Mouse (Mus musculus): Measurements from ENCODE around the gene Ostm1.

DNA sequence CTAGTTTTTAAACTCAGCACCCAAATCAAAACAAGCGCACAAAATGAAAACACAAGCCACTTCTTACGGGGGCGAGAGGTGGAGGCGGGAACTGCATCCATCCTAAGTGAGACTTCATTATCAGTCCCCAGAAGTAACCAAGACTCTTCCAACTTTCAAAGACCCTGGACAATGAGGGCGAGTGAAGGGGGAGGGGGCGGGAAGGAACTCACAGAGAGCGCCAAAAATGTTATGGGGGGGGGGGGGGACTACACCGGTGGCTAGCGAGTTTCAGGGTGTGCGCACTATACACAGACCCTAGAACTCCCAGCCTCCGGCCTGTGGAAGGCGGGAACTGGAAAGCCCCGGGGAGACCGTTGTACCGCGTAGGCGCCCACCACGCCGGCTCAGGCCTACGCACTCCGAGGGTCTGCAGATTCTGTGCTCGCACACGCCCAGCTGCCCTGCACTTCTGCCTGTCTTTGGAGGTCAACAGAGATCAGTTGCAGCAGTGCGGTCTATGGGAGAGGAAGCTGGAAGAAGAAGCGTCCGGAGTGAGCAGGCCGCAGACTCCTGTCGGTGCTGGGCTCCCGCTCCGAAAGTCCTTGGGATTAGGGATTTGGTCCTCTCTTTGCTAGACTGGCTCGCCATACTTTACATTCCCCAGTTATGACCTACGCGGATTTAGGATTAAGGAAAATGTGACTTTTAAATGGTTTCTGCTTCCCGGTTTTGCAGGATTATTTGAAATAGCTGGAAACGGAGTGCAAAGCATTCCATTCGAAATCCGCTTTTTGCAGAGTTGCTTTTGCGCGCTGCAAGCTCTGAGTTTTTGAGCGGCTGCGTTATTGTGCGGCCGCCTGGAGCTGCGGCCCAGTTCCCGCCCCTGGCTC, 1.7 kb upstream of the Ostm1 start:
- TF ChIP-seq CTCF (IDR thresholded peaks at IDR 0.05) (no peak), EP300 (IDR thresholded peaks at IDR 0.05) (no peak)
